ENCODE assay signal across 9 mouse cellular contexts in the genomic region with DNA sequence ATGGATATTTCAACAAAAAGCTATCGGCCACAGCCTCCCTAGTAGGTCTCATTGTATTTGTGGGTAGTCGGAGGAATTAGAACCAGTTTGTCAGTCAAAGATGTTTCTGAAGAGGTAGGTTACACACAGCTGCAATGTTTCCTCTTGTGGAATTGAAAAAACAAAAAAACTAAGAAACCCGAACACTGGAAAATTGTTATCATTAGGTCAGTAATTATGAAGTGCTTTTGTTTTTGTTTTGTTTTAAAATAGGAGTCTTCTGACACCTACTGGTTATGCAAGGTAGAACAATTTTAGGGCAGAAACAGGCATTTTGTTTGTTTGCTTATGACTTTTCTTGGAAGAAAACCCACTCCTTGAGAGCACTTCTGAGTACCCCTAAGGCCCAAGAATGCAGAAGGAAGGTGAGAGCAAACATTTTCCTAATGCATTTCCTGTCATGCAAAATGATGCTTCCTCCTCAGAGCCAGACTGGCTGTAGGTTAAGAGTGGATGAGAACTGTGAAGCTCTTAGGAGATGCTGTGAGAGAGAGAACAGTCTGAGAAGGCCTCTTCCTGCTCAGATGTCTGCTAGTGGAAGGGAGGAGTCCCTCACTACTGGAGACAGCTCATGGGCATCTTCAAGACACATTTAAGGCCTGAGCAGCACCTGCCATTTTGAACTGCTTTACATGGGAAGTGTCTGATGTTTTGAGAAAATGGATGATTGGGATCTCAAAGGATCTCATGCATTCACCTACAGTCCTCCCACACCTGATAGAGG. TPM values are rescaled to one million over a fixed set of nuclear protein-coding genes. Genes with fewer than 3 reads are reported as not detected.
DNase-seq lines count a peak whose midpoint lies in the region; ATAC-seq lines count a peak whose summit lies in the region.
"Had no signal": no experiment of that assay in that cellular context is flagged by ENCODE, and none has a peak within 500 bp of the region (broad histone marks: within the 10 kb centered on the region; RNA-seq: fewer than 3 reads in every experiment).

No protein-coding gene starts in this region.

- H3K27me3 ChIP-seq in kidney, embryonic 16.5 days (ENCODE audit: insufficient read depth, low read length): no peaks in the 10 kb centered on the region

- H3K4me3 ChIP-seq in kidney, embryonic 16.5 days (ENCODE audit: low read length): no peak overlapping the region; the same call in 1 of the 2 replicates

- no peak for ATAC-seq in kidney, embryonic 16.5 days (ENCODE audit: low FRiP score, low TSS enrichment)
- ATAC-seq in CD4-positive, CD25-positive, alpha-beta regulatory T cell, adult 4 months: peak; percentile 58
- ATAC-seq in megakaryocyte progenitor cell, adult 5-6 weeks (replicated peaks; ENCODE audit: poor library complexity): peak; percentile 63
- no peak for ATAC-seq in erythroid progenitor cell, adult 5-6 weeks (replicated peaks; ENCODE audit: low FRiP score, poor library complexity, severe bottlenecking)

- H3K4me1 ChIP-seq in kidney, embryonic 16.5 days (ENCODE audit: insufficient read depth, low read length): peaks cover 50% of the 10 kb centered on the region

- no peaks in the 10 kb centered on the region for H3K9me3 ChIP-seq in kidney, embryonic 16.5 days (ENCODE audit: low read length)

- WGBS in kidney, embryonic 16.5 days: 44% methylated on average over 3 of the region's 3 CpGs

- peak overlapping the region; percentile 12 for H3K27ac ChIP-seq in kidney, embryonic 16.5 days (ENCODE audit: low read length)
- H3K27ac ChIP-seq: macrophage had no signal

- 0 out of 2 replicates have a peak overlapping the region, but pooled peaks have one; percentile 28 for H3K4me2 ChIP-seq in kidney, embryonic 16.5 days (replicated peaks; ENCODE audit: low read depth, low read length)

- DNase-seq in kidney, adult 11 months: no peak
- peak; percentile 64 for DNase-seq in NIH3T3 (ENCODE audit: low read depth)
- DNase-seq in spleen, postnatal 10 days (ENCODE audit: low spot score in 2 of 2): no peak
- DNase-seq: thymus, adult 18-20 months had no signal

- H3K9ac ChIP-seq in kidney, embryonic 16.5 days (replicated peaks; ENCODE audit: low read length): no peak overlapping the region

- H3K36me3 ChIP-seq in kidney, embryonic 16.5 days (ENCODE audit: insufficient read depth, low read length): no peaks in the 10 kb centered on the region

RNA-seq across cellular contexts. Expression of a gene that starts 14.9 kb away (rescaled TPM):
- 28.1 and 31.0 TPM in 2 replicates for polyA plus RNA-seq in kidney, embryonic 16.5 days (2015; fragmentation: Nextera tagmentation; extraction: Ambion mirVana)
- polyA plus RNA-seq in CD4-positive, CD25-positive, alpha-beta regulatory T cell, adult 4 months (2017; shearing (Covaris generic)): not detected
- 0.54 and 0.81 TPM in 2 replicates for total RNA-seq in megakaryocyte progenitor cell, adult 5-6 weeks (2015)
- 0.24 and 0.79 TPM in 2 replicates for total RNA-seq in megakaryocyte progenitor cell, adult 5-6 weeks (2017)
- under 0.01 and 0.36 TPM in 2 replicates for total RNA-seq in erythroid progenitor cell, adult 5-6 weeks (2015; ENCODE audit: low replicate concordance)
- 0.26 TPM in 1 of 2 replicates, not detected in the other for total RNA-seq in erythroid progenitor cell, adult 5-6 weeks (2017; ENCODE audit: low replicate concordance)

RNA-seq across cellular contexts. Expression of a gene that starts 15.1 kb away (rescaled TPM):
- polyA plus RNA-seq in kidney, embryonic 16.5 days (2015; fragmentation: Nextera tagmentation; extraction: Ambion mirVana): 37.6 and 39.9 TPM in 2 replicates
- polyA plus RNA-seq in CD4-positive, CD25-positive, alpha-beta regulatory T cell, adult 4 months (2017; shearing (Covaris generic)): 10 to 100 TPM; 20.0 to 25.4 TPM
- 25.2 and 28.9 TPM in 2 replicates for total RNA-seq in megakaryocyte progenitor cell, adult 5-6 weeks (2015)
- 20.2 and 22.0 TPM in 2 replicates for total RNA-seq in megakaryocyte progenitor cell, adult 5-6 weeks (2017)
- total RNA-seq in erythroid progenitor cell, adult 5-6 weeks (2015; ENCODE audit: low replicate concordance): 12.2 and 12.6 TPM in 2 replicates
- total RNA-seq in erythroid progenitor cell, adult 5-6 weeks (2017; ENCODE audit: low replicate concordance): 1.3 and 10.7 TPM in 2 replicates

Comparison
In these comparisons a context has a peak if more than half of its experiments do, and no peak if none do; other contexts are left out.
1. ATAC-seq: peak in CD4-positive, CD25-positive, alpha-beta regulatory T cell, adult 4 months (single experiment) and megakaryocyte progenitor cell, adult 5-6 weeks (single experiment); none in kidney, embryonic 16.5 days (single experiment) and erythroid progenitor cell, adult 5-6 weeks (single experiment).